Mouse (Mus musculus) frontal cortex, postnatal 10 days (tissue): Measurements from ENCODE around the gene Otub1.

Experiments used
- DNase-seq, 2 experiments: peaks; one replicate each; pipeline ENCODE4 v3.0.0; 2022; ENCODE audit warnings: low spot score in 2 of 2, mixed read lengths in 1 of 2

Otub1 gene

GRCm38 (mm10) chr19:7148541-7149085, 57.5 kb downstream of the Otub1 start:
- DNase-seq = no peak
